Mouse (Mus musculus) kidney, adult 2 months (tissue): Measurements from ENCODE around the gene Noc3l.

ENCODE experiments used
- CTCF ChIP-seq: fragments of 200-500 bp; conservative IDR thresholded peaks from 2 replicates; pipeline ENCODE4 v1.5.1; 2011; ENCODE audit warnings: low read depth, mild to moderate bottlenecking, control low read depth, low read length, moderate library complexity, mixed read lengths; ENCODE audit not compliant: insufficient read depth, insufficient read length
- POLR2A ChIP-seq: fragments of 200-500 bp; IDR thresholded peaks from one replicate; pipeline ENCODE4 v1.6.1; 2011; ENCODE audit warnings: low read depth, low read length, control low read depth

- TF ChIP-seq CTCF (no peak), POLR2A (no peak)
Observed at GRCm38 (mm10) chr19:38862523-38862922, 43.5 kb upstream of the Noc3l start.
